Mouse (Mus musculus) adrenal gland, postnatal 4 days (tissue): ENCODE measurements around the gene Psmc3. TPM values are rescaled to one million over a fixed set of nuclear protein-coding genes. Genes with fewer than 3 reads are reported as not detected.
A peak's percentile ranks its signal among the peaks of the same experiment; 100 is the strongest.

Source experiments
- DNase-seq, 2 experiments: peaks; one replicate each; pipeline ENCODE4 v3.0.0; 2021 to 2022; ENCODE audit warnings: low spot score in 2 of 2, mixed read lengths in 2 of 2
- total RNA-seq, 2 experiments: library from RNA; stranded (reverse); gene quantifications; 2 replicates each; pipeline ENCODE4 v1.2.3; 2021

The Psmc3 gene
- total RNA-seq, 2 experiments from 2014 or later, result 203 to 210 TPM

GRCm38 (mm10) chr2:91052752-91053151 lies 1.1 kb upstream of the Psmc3 start:
- DNase-seq, result no peak

DNA sequence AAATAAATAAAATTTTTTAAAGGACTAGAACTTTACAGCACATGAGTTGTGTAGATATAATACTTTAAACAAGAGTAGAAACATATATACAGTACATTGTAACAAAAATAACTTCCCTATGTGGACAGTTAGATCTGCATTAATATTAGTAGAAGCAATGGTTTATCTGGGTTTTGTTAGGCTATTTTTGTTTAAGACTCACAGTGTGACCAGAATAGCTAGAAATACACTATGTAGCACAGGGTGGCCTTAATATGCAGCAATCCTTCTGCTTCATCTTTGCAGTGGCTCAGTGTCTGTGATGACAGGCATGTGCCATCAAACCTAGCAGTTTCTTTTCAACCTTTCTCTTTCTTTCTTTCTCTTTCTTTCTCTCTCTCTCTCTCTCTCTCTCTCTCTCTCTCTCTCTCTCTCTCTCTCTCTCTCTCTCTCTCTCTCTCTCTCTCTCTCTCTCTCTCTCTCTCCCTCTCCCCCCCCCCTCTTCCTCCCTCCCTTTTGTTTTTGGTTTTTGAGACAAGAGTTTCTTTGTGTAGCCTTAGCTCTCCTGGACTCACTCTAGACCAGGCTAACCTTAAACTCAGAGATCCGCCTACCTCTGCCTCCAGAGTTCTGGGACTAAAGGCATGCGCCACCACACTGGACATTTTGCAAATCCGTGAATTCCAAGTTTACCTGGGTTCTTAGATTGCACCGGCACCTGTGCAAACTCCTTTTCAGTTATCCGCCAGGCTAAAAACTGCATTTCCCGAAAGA lies 452 bp upstream of the Psmc3 start:
- DNase-seq, result no peak

GRCm38 (mm10) chr2:91058435-91058834 lies 4.6 kb downstream of the Psmc3 start:
- no peak for DNase-seq

DNA sequence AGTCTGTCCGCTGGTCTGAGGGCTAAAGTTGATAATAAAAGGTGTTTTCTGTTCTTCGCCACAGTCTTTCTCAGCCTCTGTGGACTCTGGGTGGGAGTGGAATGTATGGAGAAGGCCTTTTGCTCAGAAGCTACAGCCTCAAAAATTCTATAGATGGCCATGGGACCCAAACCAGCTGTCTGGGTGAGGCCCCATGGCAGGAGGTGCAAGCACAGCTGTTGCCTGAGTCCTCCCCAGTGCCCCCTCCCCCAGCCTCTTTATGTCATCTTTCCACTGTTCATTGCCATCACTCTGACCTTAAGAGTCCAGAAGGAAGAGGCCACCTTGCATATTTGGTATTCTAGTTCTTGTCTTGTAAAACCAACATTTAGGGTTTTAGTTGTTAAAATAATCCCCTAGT lies 5.6 kb downstream of the Psmc3 start:
- DNase-seq, result no peak

- DNase-seq, result no peak
These were observed 6.9 kb downstream of the Psmc3 start for GRCm38 (mm10) chr2:91060544-91061355.

DNA sequence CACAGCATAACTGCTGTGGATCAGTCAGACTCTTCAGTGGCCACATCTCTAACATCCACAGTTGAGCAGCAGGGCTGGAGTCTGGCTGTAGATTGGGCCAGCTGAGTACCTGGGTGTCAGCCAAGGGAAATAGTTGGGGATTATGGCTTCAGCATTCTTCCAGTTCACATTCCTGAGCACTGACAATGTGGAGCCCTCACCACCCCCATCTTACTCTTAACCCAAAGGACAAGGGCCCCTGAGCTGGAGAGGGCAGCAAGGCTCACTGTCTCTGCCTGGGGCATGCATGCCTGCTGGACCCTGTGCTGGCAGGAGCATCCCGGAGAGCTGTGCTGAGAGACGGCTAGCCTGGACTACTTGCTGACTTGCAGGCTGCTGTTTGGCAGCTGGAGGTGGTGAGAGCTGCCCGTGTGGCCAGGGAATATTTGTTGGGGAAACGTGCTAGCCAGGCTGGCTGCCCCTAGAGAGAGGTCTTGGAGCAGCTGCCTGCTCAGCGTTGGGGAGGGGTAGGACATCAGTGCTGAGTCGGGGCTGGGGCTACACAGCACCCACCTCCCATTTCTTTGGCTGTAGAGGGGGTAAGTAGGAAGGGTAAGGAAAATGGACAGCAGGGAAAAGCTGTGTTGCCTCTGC lies 8.2 kb downstream of the Psmc3 start:
- DNase-seq, result no peak

- no peak for DNase-seq
These were observed 9.2 kb downstream of the Psmc3 start for GRCm38 (mm10) chr2:91062779-91063606.

- no peak for DNase-seq
These were observed 10.4 kb downstream of the Psmc3 start for GRCm38 (mm10) chr2:91064211-91064610.

- DNase-seq, result no peak
These were observed 11.7 kb downstream of the Psmc3 start for GRCm38 (mm10) chr2:91065544-91065943.

DNA sequence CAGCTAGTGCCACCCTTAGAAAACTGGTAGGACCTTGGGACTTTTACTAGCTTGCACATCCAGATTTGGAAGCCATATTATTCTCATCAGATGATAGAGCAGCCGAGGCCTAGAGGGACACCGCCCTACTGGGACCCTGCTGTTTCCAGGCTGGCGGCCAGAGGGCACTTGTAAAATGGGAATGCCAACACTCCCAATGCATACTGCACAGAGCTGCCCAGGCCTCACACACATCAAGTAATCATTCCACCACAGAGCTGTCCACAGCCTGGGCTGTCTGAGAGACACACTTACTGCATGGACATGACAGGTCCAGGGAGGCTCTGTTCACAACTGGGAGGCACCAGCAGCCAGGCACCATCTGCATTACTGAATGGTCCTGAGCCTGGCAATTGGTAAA lies 12.6 kb downstream of the Psmc3 start:
- DNase-seq, result no peak

- no peak for DNase-seq
These were observed 14.5 kb downstream of the Psmc3 start for GRCm38 (mm10) chr2:91068162-91068871.

GRCm38 (mm10) chr2:91068872-91069165 lies 15.0 kb downstream of the Psmc3 start:
- DNase-seq, result no peak

DNA sequence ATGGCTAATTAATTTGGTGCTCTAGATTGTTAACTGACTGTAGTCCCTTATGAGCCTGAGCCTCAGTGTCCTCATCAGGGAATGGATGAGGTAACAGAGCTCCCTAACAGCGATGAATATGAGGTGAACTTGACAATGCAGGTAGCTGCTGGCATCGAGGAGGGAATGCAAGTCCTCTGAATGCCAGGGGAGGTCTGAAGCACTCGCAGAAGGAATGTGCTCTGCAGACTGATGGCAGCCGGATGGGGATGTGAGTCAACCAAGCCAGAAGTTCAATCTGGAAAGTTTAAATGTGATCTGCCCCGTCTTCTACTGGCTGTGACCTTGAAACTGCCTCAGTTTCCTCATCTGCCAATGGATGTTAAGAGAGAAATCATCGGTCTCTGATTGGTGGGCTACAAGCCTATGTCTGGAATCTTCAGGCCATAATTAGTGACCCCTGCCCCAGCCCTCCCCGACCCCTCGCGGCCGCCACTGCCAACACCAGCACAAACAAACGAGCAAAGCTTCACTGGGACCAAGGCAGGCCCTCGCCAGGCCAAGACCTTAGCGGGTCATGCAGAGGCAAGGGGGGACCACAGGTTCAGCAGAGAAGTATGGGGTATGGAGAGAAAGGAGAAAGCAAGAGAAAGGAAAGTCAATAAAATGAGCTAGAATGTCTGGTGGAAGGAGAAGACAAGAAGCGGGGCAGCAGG lies 15.6 kb downstream of the Psmc3 start:
- DNase-seq, result no peak

DNA sequence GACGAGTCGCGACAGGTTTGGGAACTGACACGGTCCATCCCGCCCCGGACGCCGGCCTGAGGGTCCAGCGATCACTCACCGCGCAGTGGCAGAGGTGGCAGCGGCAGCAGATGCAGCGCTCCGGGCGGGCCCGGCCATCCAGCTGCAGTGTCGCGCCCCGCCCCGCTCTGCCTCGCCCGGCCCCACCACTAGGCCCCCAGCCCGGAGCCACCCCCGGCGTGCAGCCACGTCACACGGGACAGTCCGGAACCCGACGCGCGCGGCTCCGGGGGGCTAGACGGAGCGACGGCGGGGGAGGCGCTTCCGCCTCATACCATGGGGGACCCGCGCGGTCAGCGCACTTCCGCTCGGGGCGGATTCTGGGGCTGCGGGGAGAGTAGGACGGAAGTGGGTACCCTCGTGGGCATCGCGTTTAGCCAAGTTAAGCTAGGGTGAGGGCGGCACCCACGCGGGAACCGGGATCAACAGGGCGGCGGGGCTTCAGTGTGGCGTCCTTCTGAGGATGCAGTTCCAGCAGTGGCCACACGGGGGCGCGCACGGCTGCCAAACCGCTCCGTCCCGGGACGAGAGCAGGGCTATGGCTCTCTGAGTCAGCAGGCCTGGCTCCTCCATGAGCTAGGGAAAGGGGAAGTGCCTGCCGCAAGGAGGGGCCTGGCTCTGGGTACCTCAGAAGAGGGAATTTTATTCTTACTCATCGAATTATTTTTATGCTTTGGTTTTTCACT lies 16.4 kb downstream of the Psmc3 start, which contains the start of gene Slc39a13:
Gene Slc39a13 (minus strand): TSS at position 342 of the 725 bp plus-strand sequence.
- peak; percentile 96 to 98 for DNase-seq

GRCm38 (mm10) chr2:91071059-91071458 lies 17.2 kb downstream of the Psmc3 start:
- no peak for DNase-seq

DNA sequence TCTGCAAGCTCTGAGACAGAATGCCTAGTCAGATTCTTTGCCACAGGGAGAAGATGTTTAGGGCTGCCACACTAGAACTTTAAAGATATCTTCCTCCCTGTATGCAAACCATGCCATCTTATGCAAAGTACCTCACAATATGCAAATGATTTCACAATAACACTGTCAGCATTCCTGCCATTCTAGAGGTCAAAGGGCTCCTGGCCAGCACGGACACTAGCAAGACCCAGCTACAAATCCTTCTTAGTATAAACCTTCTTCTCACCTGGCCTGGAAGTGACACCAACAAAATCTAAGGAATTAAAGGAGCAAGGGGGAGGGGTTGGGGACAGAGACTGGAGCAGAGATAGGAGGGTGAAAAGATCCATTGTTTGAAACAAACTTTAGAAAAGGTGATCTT lies 18.3 kb downstream of the Psmc3 start:
- no peak for DNase-seq

DNA sequence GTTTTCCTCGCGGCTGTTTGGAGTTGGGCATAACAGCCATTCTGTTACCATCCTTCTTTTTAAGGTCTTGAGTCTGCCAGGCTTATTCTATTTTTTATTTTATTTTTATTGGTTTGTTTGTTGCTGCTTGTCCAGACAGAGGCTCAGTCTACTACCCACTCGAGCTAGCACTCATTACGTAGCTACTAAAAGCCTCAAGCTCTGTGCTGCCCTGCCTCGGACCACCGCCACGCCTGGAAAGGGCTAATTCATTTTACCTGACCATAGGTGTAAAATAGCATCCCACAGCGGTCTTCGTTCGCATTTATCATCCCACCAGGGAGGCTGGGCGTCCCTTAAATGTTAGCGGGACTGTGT lies 24.1 kb downstream of the Psmc3 start:
- DNase-seq, result no peak

- no peak for DNase-seq
These were observed 24.7 kb downstream of the Psmc3 start for GRCm38 (mm10) chr2:91078314-91079025.

GRCm38 (mm10) chr2:91079026-91079384 lies 25.2 kb downstream of the Psmc3 start:
- no peak for DNase-seq
